In genomic region chr17:56009962-56010240, GRCm38 (mm10) we compare ENCODE assay signal across 8 mouse cellular contexts. TPM values are rescaled to one million over a fixed set of nuclear protein-coding genes. Genes with fewer than 3 reads are reported as not detected.
DNase-seq lines count a peak whose midpoint lies in the region; ATAC-seq and TF ChIP-seq lines count a peak whose summit lies in the region.

No protein-coding gene starts in this region.

- no peak overlapping the region for H3K27ac ChIP-seq in heart, embryonic 15.5 days
- peak overlapping the region; percentile 42; the same call in 1 of the 2 replicates for H3K27ac ChIP-seq in bone marrow macrophage, adult 2 months (ENCODE audit: insufficient read depth, low read depth, low read length)
- peak overlapping the region; percentile 98 for H3K27ac ChIP-seq in hindbrain, embryonic 14.5 days
- peak overlapping the region; percentile 97 for H3K27ac ChIP-seq in midbrain, embryonic 14.5 days (replicated peaks; ENCODE audit: low read depth, low read length)

- no peaks in the 10 kb centered on the region for H3K27me3 ChIP-seq in heart, embryonic 15.5 days
- no peaks in the 10 kb centered on the region for H3K27me3 ChIP-seq in hindbrain, embryonic 14.5 days (ENCODE audit: control insufficient read depth, insufficient read depth, low read length)
- no peaks in the 10 kb centered on the region for H3K27me3 ChIP-seq in midbrain, embryonic 14.5 days (ENCODE audit: control insufficient read depth, insufficient read depth, low read length)

- H3K9ac ChIP-seq in heart, embryonic 15.5 days = peak overlapping the region; percentile 76
- peak overlapping the region; percentile 90 for H3K9ac ChIP-seq in hindbrain, embryonic 14.5 days
- peak overlapping the region; percentile 82 for H3K9ac ChIP-seq in midbrain, embryonic 14.5 days (replicated peaks; ENCODE audit: low read length)

- H3K36me3 ChIP-seq in heart, embryonic 15.5 days = peaks cover 23% of the 10 kb centered on the region
- H3K36me3 ChIP-seq in hindbrain, embryonic 14.5 days (replicated peaks; ENCODE audit: control insufficient read depth, insufficient read depth) = peaks cover 45% of the 10 kb centered on the region
- H3K36me3 ChIP-seq in midbrain, embryonic 14.5 days (ENCODE audit: control insufficient read depth, insufficient read depth, low read length) = peaks cover 32% of the 10 kb centered on the region

- no peaks in the 10 kb centered on the region for H3K9me3 ChIP-seq in heart, embryonic 15.5 days (replicated peaks)
- H3K9me3 ChIP-seq in hindbrain, embryonic 14.5 days (ENCODE audit: control insufficient read depth, low read length) = no peaks in the 10 kb centered on the region
- no peaks in the 10 kb centered on the region for H3K9me3 ChIP-seq in midbrain, embryonic 14.5 days (ENCODE audit: control insufficient read depth, low read length)

- H3K4me2 ChIP-seq in heart, embryonic 15.5 days = peak overlapping the region; percentile 92
- peak overlapping the region; percentile 91 for H3K4me2 ChIP-seq in hindbrain, embryonic 14.5 days (replicated peaks)
- H3K4me2 ChIP-seq in midbrain, embryonic 14.5 days (ENCODE audit: low read length) = peak overlapping the region; percentile 98

- no peak for ATAC-seq in heart, embryonic 15.5 days (replicated peaks; ENCODE audit: insufficient number of reproducible peaks, insufficient read depth, low FRiP score, low read depth)
- no peak for ATAC-seq in hindbrain, embryonic 14.5 days (ENCODE audit: low FRiP score)
- no peak for ATAC-seq in midbrain, embryonic 14.5 days (ENCODE audit: low FRiP score, low TSS enrichment)

- peak overlapping the region; percentile 84 for H3K4me3 ChIP-seq in heart, embryonic 15.5 days
- H3K4me3 ChIP-seq in bone marrow macrophage, adult 2 months (ENCODE audit: insufficient read depth, low read length) = peak overlapping the region; percentile 76
- H3K4me3 ChIP-seq in hindbrain, embryonic 14.5 days (replicated peaks; ENCODE audit: low read length) = peak overlapping the region; percentile 88
- peak overlapping the region; percentile 76 for H3K4me3 ChIP-seq in midbrain, embryonic 14.5 days (replicated peaks; ENCODE audit: low read depth, low read length)

- 45% methylated on average over 2 of the region's 2 CpGs for WGBS in heart, embryonic 15.5 days
- 25% methylated on average over 2 of the region's 2 CpGs for WGBS in hindbrain, embryonic 14.5 days
- 34% methylated on average over 2 of the region's 2 CpGs for WGBS in midbrain, embryonic 14.5 days

- no peak for TF ChIP-seq POLR2A in bone marrow macrophage, adult 2 months (IDR thresholded peaks at IDR 0.05; ENCODE audit: borderline replicate concordance, low read depth, low read length)

- no peak for DNase-seq in heart, postnatal 4 days
- no peak for DNase-seq in hindbrain, embryonic 14.5 days (ENCODE audit: low spot score)
- no peak for DNase-seq in midbrain, embryonic 14.5 days
- no peak for DNase-seq in right cerebral cortex, postnatal 10 days (ENCODE audit: low spot score in 2 of 2)
- no peak for DNase-seq in gastrocnemius, postnatal 25 days
- DNase-seq in retina, postnatal 1 day = no peak

- H3K4me1 ChIP-seq in heart, embryonic 15.5 days (replicated peaks) = peaks cover 33% of the 10 kb centered on the region
- peaks cover 7% of the 10 kb centered on the region for H3K4me1 ChIP-seq in bone marrow macrophage, adult 2 months (ENCODE audit: control insufficient read depth, insufficient read depth, low read length)
- peaks cover 25% of the 10 kb centered on the region for H3K4me1 ChIP-seq in hindbrain, embryonic 14.5 days (replicated peaks; ENCODE audit: control insufficient read depth, insufficient read depth, low read length)
- H3K4me1 ChIP-seq in midbrain, embryonic 14.5 days (ENCODE audit: control insufficient read depth, insufficient read depth, low read length) = peaks cover 21% of the 10 kb centered on the region

- no peak for TF ChIP-seq CTCF in bone marrow macrophage, adult 2 months (IDR thresholded peaks at IDR 0.05; ENCODE audit: low read depth, low read length)

RNA-seq across cellular contexts. Expression of gene Mpnd, which starts 4.4 kb away (rescaled TPM):
- polyA plus RNA-seq in heart, embryonic 15.5 days (2015; fragmentation: Nextera tagmentation; extraction: Ambion mirVana) = 61.1 and 81.1 TPM in 2 replicates
- total RNA-seq in heart, postnatal 4 days (2021) = 10 to 100 TPM; 42.7 to 44.7 TPM
- polyA plus RNA-seq in bone marrow macrophage, adult 2 months (2012; ENCODE audit: insufficient read depth, insufficient read length, missing spikeins) = 41.5 and 52.8 TPM in 2 replicates
- 146 and 151 TPM in 2 replicates for polyA plus RNA-seq in hindbrain, embryonic 14.5 days (2014; fragmentation: Nextera tagmentation; extraction: Ambion mirVana)
- 164 and 169 TPM in 2 replicates for polyA plus RNA-seq in midbrain, embryonic 14.5 days (2014; fragmentation: Nextera tagmentation; extraction: Ambion mirVana)
- total RNA-seq in gastrocnemius, postnatal 25 days (2021) = 10 to 100 TPM; 43.3 to 44.4 TPM

RNA-seq across cellular contexts. Expression of gene Stap2, which starts 4.5 kb away (rescaled TPM):
- polyA plus RNA-seq in heart, embryonic 15.5 days (2015; fragmentation: Nextera tagmentation; extraction: Ambion mirVana) = 13.7 and 17.2 TPM in 2 replicates
- 10 to 100 TPM; 13.3 to 15.2 TPM for total RNA-seq in heart, postnatal 4 days (2021)
- 0.98 and 1.5 TPM in 2 replicates for polyA plus RNA-seq in bone marrow macrophage, adult 2 months (2012; ENCODE audit: insufficient read depth, insufficient read length, missing spikeins)
- polyA plus RNA-seq in hindbrain, embryonic 14.5 days (2014; fragmentation: Nextera tagmentation; extraction: Ambion mirVana) = 5.6 and 6.0 TPM in 2 replicates
- polyA plus RNA-seq in midbrain, embryonic 14.5 days (2014; fragmentation: Nextera tagmentation; extraction: Ambion mirVana) = 5.1 and 5.5 TPM in 2 replicates
- 1 to 10 TPM; 2.6 to 4.9 TPM for total RNA-seq in gastrocnemius, postnatal 25 days (2021)

RNA-seq across cellular contexts. Expression of gene Fsd1, which starts 23.6 kb away (rescaled TPM):
- 2.6 and 5.0 TPM in 2 replicates for polyA plus RNA-seq in heart, embryonic 15.5 days (2015; fragmentation: Nextera tagmentation; extraction: Ambion mirVana)
- 1 to 10 TPM in 1 of 2 experiments, under 1 TPM in 1; 0.34 to 1.5 TPM for total RNA-seq in heart, postnatal 4 days (2021)
- not detected in 2 replicates for polyA plus RNA-seq in bone marrow macrophage, adult 2 months (2012; ENCODE audit: insufficient read depth, insufficient read length, missing spikeins)
- 167 and 175 TPM in 2 replicates for polyA plus RNA-seq in hindbrain, embryonic 14.5 days (2014; fragmentation: Nextera tagmentation; extraction: Ambion mirVana)
- 141 and 188 TPM in 2 replicates for polyA plus RNA-seq in midbrain, embryonic 14.5 days (2014; fragmentation: Nextera tagmentation; extraction: Ambion mirVana)
- total RNA-seq in gastrocnemius, postnatal 25 days (2021) = not detected

RNA-seq across cellular contexts. Expression of gene Sh3gl1, which starts 26.5 kb away (rescaled TPM):
- 67.0 and 93.4 TPM in 2 replicates for polyA plus RNA-seq in heart, embryonic 15.5 days (2015; fragmentation: Nextera tagmentation; extraction: Ambion mirVana)
- total RNA-seq in heart, postnatal 4 days (2021) = 10 to 100 TPM; 37.8 to 38.5 TPM
- polyA plus RNA-seq in bone marrow macrophage, adult 2 months (2012; ENCODE audit: insufficient read depth, insufficient read length, missing spikeins) = 98.2 and 99.0 TPM in 2 replicates
- polyA plus RNA-seq in hindbrain, embryonic 14.5 days (2014; fragmentation: Nextera tagmentation; extraction: Ambion mirVana) = 91.1 and 94.1 TPM in 2 replicates
- polyA plus RNA-seq in midbrain, embryonic 14.5 days (2014; fragmentation: Nextera tagmentation; extraction: Ambion mirVana) = 96.2 and 96.3 TPM in 2 replicates
- total RNA-seq in gastrocnemius, postnatal 25 days (2021) = 10 to 100 TPM; 10.8 to 12.4 TPM

RNA-seq across cellular contexts. Expression of gene Chaf1a, which starts 30.3 kb away (rescaled TPM):
- polyA plus RNA-seq in heart, embryonic 15.5 days (2015; fragmentation: Nextera tagmentation; extraction: Ambion mirVana) = 10.1 and 15.0 TPM in 2 replicates
- 10 to 100 TPM; 13.3 to 14.8 TPM for total RNA-seq in heart, postnatal 4 days (2021)
- polyA plus RNA-seq in bone marrow macrophage, adult 2 months (2012; ENCODE audit: insufficient read depth, insufficient read length, missing spikeins) = 11.5 and 14.1 TPM in 2 replicates
- 3.1 and 3.6 TPM in 2 replicates for polyA plus RNA-seq in hindbrain, embryonic 14.5 days (2014; fragmentation: Nextera tagmentation; extraction: Ambion mirVana)
- polyA plus RNA-seq in midbrain, embryonic 14.5 days (2014; fragmentation: Nextera tagmentation; extraction: Ambion mirVana) = 3.3 and 4.8 TPM in 2 replicates
- total RNA-seq in gastrocnemius, postnatal 25 days (2021) = 1 to 10 TPM in 1 of 2 experiments, under 1 TPM in 1; 0.79 to 1.3 TPM

Comparison
In these comparisons a context has a peak if more than half of its experiments do, and no peak if none do; other contexts are left out.
1. RNA of gene Fsd1, which starts 23.6 kb away (polyA plus RNA-seq): 167 to 175 TPM in hindbrain, embryonic 14.5 days and 141 to 188 TPM in midbrain, embryonic 14.5 days; 2.6 to 5.0 TPM in heart, embryonic 15.5 days and not detected in bone marrow macrophage, adult 2 months; every median in the first group is over 10 times any median in the second.
2. Peak in every context shown above with its lines, with median percentiles within 50 percentile points of each other: H3K4me2 ChIP-seq, H3K4me3 ChIP-seq and H3K9ac ChIP-seq.